Mouse (Mus musculus): ENCODE results near the gene Tmem53.
"Not testable (repeated sequence)": the region's sequence is repeated elsewhere in the genome, so short reads cannot be mapped to it uniquely, and the experiment has no call there.

The Tmem53 gene

DNA sequence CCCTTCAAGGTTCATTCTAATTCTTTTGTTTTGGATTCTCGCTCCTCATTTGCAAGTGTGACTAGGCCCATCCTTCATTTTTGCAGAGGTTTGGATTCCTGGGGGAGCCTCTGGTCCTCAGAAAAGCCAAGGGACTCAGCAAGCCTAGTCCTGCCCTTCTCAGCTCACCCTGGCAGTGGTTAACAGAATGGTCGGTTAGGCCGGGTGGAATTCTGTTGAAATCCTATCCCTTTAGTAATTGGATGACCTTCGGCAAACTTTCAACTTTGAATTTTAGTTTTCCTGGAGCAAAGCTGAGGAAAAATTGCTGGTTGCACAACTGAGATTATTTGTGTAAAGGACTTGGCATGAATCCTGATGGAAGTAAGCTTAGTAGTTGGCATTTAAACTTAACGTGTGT is 600 bp downstream of the Tmem53 start:
- peak; percentile 61 for DNase-seq (ENCODE audit: low read depth)

- DNase-seq (ENCODE audit: low read depth), result no peak
Observed at GRCm38 (mm10) chr4:117252755-117253154, 1.0 kb downstream of the Tmem53 start.

DNA sequence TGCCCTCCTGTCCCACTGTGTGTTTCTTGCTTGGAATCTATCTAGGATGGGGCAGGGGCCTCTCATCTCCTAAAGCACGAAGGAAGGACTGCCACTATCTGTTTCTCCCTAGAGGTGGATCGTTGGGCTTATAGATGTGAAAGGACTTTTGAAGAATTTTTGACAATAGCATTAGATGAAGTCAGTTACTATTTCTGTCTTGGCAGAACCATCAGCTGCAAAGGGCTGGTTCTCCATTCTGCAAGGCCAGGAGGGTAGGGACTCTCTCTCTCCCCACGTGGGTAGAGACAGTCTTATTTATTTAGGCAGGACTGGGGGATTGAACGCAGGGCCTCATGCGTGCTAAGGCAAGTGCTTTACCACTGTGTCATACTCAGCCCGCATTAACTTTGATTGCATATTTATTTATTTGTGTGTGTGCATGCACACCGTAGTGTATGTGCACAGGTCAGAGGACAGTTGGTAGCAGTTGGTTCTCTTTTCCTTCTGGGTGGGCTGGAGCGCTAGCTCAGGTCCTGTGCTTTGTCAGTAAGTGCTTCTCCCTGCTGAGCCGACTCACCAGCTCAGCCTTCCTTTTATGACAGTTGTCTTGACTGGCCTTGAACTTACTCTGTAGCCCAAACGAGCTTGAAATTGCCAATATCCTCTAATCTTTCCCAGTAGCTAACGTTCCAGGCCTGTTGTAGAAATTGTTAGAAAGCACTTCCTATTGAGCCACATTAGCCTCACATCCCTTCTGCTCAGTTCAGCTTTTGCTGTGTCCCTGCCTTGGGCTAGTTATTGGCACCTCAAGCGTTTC is 1.7 kb downstream of the Tmem53 start:
- DNase-seq (ENCODE audit: low read depth), result no peak

- no peak for DNase-seq (ENCODE audit: low read depth)
Observed at GRCm38 (mm10) chr4:117254017-117254627, 2.4 kb downstream of the Tmem53 start.

- DNase-seq (ENCODE audit: low read depth), result no peak
Observed at GRCm38 (mm10) chr4:117254672-117255071, 2.9 kb downstream of the Tmem53 start.

DNA sequence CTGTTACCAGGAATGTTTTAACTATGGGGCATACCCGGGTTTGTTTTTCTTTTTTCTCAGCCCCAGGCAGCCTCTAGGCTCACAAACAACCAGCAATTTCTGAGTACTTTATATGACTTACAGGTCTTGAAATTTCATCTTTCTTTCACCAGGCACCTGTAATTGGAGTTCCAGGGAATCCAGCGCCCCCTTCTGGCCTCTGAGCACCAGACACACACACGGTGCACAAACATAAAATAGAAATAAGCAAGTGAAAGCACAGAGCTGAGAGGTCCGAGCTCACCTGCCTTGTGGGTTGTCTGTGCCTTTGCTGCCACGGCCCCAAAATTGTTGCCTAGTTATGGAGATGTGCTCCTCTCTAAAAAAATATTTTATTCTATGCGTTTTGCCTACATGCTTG is 8.2 kb downstream of the Tmem53 start:
- DNase-seq (ENCODE audit: low read depth), result not testable (repeated sequence)

GRCm38 (mm10) chr4:117261222-117261621 is 9.5 kb downstream of the Tmem53 start:
- no peak for DNase-seq (ENCODE audit: low read depth)

GRCm38 (mm10) chr4:117262101-117262913 is 10.6 kb downstream of the Tmem53 start:
- no peak for DNase-seq (ENCODE audit: low read depth)

DNA sequence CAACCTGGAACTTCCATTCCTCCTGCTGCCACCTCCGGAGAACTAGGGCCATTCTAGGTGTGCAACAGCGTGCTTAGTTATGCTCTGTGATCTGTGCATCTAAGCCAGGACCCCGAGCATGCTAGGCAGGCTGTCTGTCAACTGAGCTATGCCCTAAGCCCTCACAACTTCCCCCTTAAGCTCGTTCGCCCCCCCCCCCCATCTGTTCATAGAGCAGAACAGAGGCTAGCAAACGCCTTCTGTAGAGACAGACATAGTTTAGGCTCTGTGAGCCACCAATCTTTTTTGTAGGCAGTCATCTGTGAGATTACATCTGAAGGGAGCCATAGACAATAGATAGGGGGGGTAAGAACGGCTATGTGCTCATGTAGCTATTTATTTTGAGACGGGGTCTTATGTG is 11.2 kb downstream of the Tmem53 start:
- DNase-seq (ENCODE audit: low read depth), result no peak

DNA sequence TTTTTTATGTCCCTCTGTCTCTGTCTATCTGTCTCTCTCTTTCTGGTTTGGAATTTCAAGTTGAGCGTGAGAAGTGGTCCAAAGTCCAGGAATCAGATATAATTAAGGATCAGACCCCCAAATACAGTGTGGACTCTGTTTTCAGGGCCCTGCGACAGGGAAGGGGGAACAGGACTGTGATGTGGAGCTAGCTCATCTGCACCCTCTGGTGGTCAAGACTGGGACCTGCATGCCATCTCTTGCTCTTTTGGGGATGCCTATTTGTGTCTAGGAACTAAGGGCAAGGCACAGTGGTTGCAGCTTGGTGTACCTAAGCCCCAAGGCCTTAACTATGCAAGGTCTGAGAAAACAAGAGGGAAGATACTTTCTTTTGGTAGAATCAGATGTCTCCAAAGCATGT is 15.5 kb downstream of the Tmem53 start:
- DNase-seq (ENCODE audit: low read depth), result no peak

- no peak for DNase-seq (ENCODE audit: low read depth)
Observed at GRCm38 (mm10) chr4:117267831-117268437, 16.2 kb downstream of the Tmem53 start.

GRCm38 (mm10) chr4:117270278-117270677 is 18.5 kb downstream of the Tmem53 start:
- DNase-seq (ENCODE audit: low read depth), result no peak

DNA sequence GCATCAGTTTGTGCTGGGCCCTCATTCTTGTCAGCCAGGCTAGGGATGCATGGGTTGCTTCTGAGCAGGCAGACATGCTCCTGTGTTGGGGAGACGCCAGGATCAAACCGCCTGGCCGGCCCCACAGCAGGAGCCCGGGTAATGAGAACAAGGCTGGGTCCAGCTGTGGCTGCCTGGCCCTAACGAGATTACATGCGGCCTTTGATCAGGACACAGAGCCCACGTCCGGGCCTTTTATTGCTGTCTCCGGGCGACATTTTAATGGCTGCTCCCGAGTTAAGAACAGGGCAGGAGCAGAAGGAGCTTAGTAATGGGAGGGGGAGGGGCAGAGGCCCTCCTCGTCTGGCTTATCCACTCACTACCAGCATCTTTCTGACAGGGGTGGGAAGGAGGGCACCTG is 20.7 kb downstream of the Tmem53 start:
- no peak for DNase-seq (ENCODE audit: low read depth)

GRCm38 (mm10) chr4:117274720-117275119 is 23.0 kb downstream of the Tmem53 start:
- no peak for DNase-seq (ENCODE audit: low read depth)

GRCm38 (mm10) chr4:117276281-117276711 is 24.5 kb downstream of the Tmem53 start:
- no peak for DNase-seq (ENCODE audit: low read depth)

- no peak for DNase-seq (ENCODE audit: low read depth)
Observed at GRCm38 (mm10) chr4:117277021-117277420, 25.3 kb downstream of the Tmem53 start.

- DNase-seq (ENCODE audit: low read depth), result no peak
Observed at GRCm38 (mm10) chr4:117277687-117278086, 25.9 kb downstream of the Tmem53 start.

- no peak for DNase-seq (ENCODE audit: low read depth)
Observed at GRCm38 (mm10) chr4:117278381-117279252, 26.9 kb downstream of the Tmem53 start.

DNA sequence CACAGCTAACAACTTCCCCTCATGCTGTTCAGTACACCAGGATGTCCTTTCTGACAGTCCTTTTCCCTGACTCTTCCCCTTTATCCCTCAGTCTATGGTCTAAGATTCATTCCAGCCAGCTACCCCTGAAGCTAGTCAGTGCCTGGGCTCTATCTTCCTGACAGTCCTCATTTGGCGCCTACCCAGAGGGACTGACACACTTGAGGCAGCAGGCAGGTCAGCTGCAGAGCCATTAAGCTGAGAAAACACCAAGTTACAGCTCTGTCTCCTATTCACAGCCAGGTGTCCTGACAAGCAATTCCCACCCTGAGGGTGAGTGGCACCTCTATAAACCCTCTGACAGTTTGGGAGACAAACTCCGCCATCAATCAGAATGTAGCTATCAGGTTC is 27.5 kb downstream of the Tmem53 start:
- DNase-seq (ENCODE audit: low read depth), result no peak

- no peak for DNase-seq (ENCODE audit: low read depth)
Observed at GRCm38 (mm10) chr4:117280397-117280930, 28.7 kb downstream of the Tmem53 start.

All from fibroblast of lung, adult 2 months (primary cell).